Mouse (Mus musculus) central nervous system, embryonic 11.5 days (tissue): Measurements from ENCODE around the gene Pcsk4. TPM values are rescaled to one million over a fixed set of nuclear protein-coding genes. Genes with fewer than 3 reads are reported as not detected.

Source experiments
- polyA plus RNA-seq: library from polyadenylated mRNA; depleted of rRNA; stranded (reverse); fragments of >200 nt; gene quantifications from 2 replicates; pipeline ENCODE4 v1.2.3, GENCODE M21; 2012; rRNA removed

The Pcsk4 gene
- 3.1 and 4.9 TPM in 2 replicates for polyA plus RNA-seq

GRCm38 (mm10) chr10:80329273-80330081 is at the start of gene Pcsk4, which contains the start of gene Reep6:
Pcsk4 (minus strand) TSS chr10:80329498.
Reep6 (plus strand) TSS chr10:80329953.

DNA sequence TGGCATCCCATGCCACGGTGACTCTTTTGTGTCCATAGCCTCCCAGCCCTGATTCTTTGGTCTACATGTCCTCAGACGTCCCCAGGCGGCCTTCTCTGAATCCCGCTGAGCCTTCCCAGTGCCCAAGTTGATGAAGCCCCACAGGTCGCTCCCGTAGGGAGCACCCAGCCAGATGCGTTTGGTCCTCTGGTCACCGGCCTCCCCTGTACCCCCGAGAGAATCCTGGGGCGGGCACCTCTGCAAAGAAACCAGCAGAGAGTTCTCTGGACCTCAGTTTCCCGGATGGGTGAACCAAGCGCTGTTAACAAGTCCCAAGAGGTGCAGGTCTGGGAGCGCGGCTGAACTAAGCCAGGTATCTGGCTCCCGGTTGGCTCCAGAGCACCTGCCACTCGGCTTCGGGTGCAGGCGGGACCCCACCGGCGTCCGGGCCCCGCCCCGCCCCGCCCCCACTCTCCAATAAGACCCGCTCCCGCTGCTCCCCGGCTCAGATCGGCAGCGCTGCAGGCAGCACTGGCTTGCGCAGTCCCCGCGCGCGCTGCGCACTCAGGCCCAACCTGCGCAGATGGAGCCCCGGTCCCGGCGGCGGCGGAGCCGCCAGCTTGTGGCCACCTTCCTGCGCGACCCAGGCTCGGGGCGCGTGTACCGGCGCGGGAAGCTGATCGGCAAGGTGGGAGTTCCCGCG is 26.8 kb upstream of the Pcsk4 start, which contains the start of gene Plk5:
Plk5 (plus strand) TSS at position 459 of the 682 bp plus-strand sequence.

GRCm38 (mm10) chr10:80348244-80348781 is 19.0 kb upstream of the Pcsk4 start, which contains the start of gene Adamtsl5:
Adamtsl5 (minus strand) TSS chr10:80348412.

DNA sequence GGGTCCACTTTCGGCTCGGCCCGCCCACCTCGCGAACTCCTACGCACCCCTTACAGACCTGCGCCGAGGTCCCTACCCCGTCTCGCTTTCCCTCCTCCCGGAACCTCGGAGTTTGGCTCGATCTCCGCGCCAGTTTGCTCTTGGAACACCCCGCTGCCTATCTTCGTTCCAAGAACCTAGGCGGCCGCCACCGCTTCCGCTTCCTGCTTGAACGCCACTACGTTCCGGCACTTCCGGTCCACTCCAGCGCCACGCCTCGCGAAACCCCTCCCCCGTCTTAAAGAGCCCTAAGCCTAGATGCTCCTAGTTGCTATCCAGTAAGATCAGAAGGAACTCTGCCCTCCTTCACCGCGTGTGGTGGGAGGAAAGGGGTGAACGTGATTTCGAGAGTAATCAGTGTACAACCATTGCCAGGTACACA is 8.9 kb downstream of the Pcsk4 start, which contains the start of gene 2310011J03Rik:
2310011J03Rik (minus strand) TSS at position 198 of the 421 bp plus-strand sequence.

GRCm38 (mm10) chr10:80295618-80296425 is 33.5 kb downstream of the Pcsk4 start, which contains the start of gene Apc2:
Apc2 (plus strand) TSS chr10:80295977.

GRCm38 (mm10) chr10:80292251-80293146 is 36.8 kb downstream of the Pcsk4 start, which contains the start of gene Rps15:
Rps15 (plus strand) TSS chr10:80292453.

Other genes starting within 250 kb of the Pcsk4 start
- gene Sbno2, start 223.9 kb downstream of the Pcsk4 start, polyA plus RNA-seq, result 16.6 and 19.3 TPM in 2 replicates
- gene Stk11, start 213.7 kb downstream of the Pcsk4 start, polyA plus RNA-seq, result 119 and 142 TPM in 2 replicates
- 329 and 334 TPM in 2 replicates for gene Atp5d, start 190.9 kb downstream of the Pcsk4 start, polyA plus RNA-seq
- gene Cbarp, start 188.7 kb downstream of the Pcsk4 start, polyA plus RNA-seq, result 33.8 and 39.4 TPM in 2 replicates
- gene Midn, start 181.2 kb downstream of the Pcsk4 start, polyA plus RNA-seq, result 171 and 228 TPM in 2 replicates
- gene Cirbp, start 163.5 kb downstream of the Pcsk4 start, polyA plus RNA-seq, result 260 and 305 TPM in 2 replicates
- 15.7 and 18.1 TPM in 2 replicates for gene 1600002K03Rik, start 156.6 kb downstream of the Pcsk4 start, polyA plus RNA-seq
- gene Efna2, start 150.0 kb downstream of the Pcsk4 start, polyA plus RNA-seq, result 47.6 and 65.6 TPM in 2 replicates
- gene Mum1, start 103.1 kb downstream of the Pcsk4 start, polyA plus RNA-seq, result 115 and 164 TPM in 2 replicates
- 188 and 220 TPM in 2 replicates for gene Ndufs7, start 80.4 kb downstream of the Pcsk4 start, polyA plus RNA-seq
- gene Gamt, start 68.5 kb downstream of the Pcsk4 start, polyA plus RNA-seq, result 11.8 and 25.1 TPM in 2 replicates
- 156 and 213 TPM in 2 replicates for gene Dazap1, start 68.0 kb downstream of the Pcsk4 start, polyA plus RNA-seq
- gene Rps15, start 37.0 kb downstream of the Pcsk4 start, polyA plus RNA-seq, result 3,440 and 4,629 TPM in 2 replicates
- 48.8 and 63.3 TPM in 2 replicates for gene Apc2, start 33.5 kb downstream of the Pcsk4 start, polyA plus RNA-seq
- gene 2310011J03Rik, start 9.0 kb downstream of the Pcsk4 start, polyA plus RNA-seq, result 30.4 and 34.3 TPM in 2 replicates
- gene Reep6, start 455 bp upstream of the Pcsk4 start, polyA plus RNA-seq, result 2.0 and 3.5 TPM in 2 replicates
- 0.52 and 0.75 TPM in 2 replicates for gene Adamtsl5, start 18.9 kb upstream of the Pcsk4 start, polyA plus RNA-seq
- 0.26 and 0.29 TPM in 2 replicates for gene Plk5, start 27.0 kb upstream of the Pcsk4 start, polyA plus RNA-seq
- 57.7 and 74.4 TPM in 2 replicates for gene Mex3d, start 58.2 kb upstream of the Pcsk4 start, polyA plus RNA-seq
- gene Mbd3, start 70.1 kb upstream of the Pcsk4 start, polyA plus RNA-seq, result 289 and 353 TPM in 2 replicates
- 428 and 554 TPM in 2 replicates for gene Uqcr11, start 77.3 kb upstream of the Pcsk4 start, polyA plus RNA-seq
- 222 and 230 TPM in 2 replicates for gene Tcf3, start 104.1 kb upstream of the Pcsk4 start, polyA plus RNA-seq
- gene Onecut3, start 165.3 kb upstream of the Pcsk4 start, polyA plus RNA-seq, result 5.6 and 6.1 TPM in 2 replicates
- gene Atp8b3, start 209.6 kb upstream of the Pcsk4 start, polyA plus RNA-seq, result 0.43 and 0.58 TPM in 2 replicates
- 43.3 and 54.8 TPM in 2 replicates for gene Rexo1, start 232.1 kb upstream of the Pcsk4 start, polyA plus RNA-seq
- 10.5 and 12.0 TPM in 2 replicates for gene Klf16, start 247.8 kb upstream of the Pcsk4 start, polyA plus RNA-seq